Mouse (Mus musculus): Measurements from ENCODE around the gene Pcdh15.

DNA sequence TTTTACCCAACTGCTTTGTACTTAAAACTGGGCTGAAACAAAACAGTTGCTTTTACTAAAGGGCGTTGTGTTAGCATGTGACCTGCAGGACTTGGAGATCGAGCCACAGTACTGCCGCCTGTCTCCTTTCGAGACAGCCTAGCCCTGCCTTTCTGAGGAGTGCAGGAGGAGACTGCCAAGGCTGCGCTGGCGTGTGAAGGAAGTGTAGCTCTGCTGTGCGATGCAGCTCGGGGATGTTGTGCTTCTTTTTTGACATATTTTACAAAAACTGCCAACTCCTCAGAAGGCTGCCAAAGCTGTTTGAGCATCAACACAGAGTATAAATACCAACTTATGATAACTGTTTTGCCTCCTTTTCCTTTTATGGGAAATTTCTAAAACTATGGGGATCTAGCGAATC is 953.9 kb downstream of the Pcdh15 start:
- TF ChIP-seq EP300 (optimal IDR thresholded peaks at IDR 0.05) = no peak
- no peak for TF ChIP-seq CTCF (IDR thresholded peaks at IDR 0.05; ENCODE audit: low read depth)
